Mouse (Mus musculus) cerebellum, adult 2 months (tissue): Measurements from ENCODE around the gene A230050P20Rik.

ENCODE experiments used
- CTCF ChIP-seq: fragments of 200-500 bp; IDR thresholded peaks from 2 replicates; pipeline ENCODE4 v1.5.1; 2011; ENCODE audit warnings: low read depth, mild to moderate bottlenecking, control low read depth, low read length, moderate library complexity, borderline replicate concordance; ENCODE audit not compliant: insufficient read depth
- POLR2A ChIP-seq: fragments of 200-500 bp; IDR thresholded peaks from 2 replicates; pipeline ENCODE4 v1.6.1; 2011; ENCODE audit warnings: low read length, control low read depth, borderline replicate concordance; ENCODE audit not compliant: insufficient read depth

DNA sequence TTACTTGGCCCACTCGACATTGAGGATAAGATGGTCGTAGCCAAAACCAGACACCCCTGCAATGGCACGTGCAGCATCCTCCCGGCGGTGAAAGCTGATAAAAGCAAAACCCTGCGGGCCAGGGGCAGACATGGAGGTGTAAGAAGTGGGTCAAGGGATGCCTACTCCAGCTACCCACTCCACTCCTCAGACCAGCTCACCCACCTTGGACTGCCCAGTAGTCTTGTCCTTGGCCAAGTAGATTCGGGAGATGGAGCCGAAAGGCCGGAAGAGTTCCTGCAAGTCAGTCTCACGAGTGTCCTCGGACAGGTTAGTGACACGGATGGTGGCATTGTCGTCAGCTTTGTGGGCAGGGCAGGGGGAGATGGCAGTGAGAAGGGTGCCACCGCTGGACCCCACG, 26.2 kb downstream of the A230050P20Rik start:
- TF ChIP-seq CTCF, result no peak
- TF ChIP-seq POLR2A, result no peak
